Mouse (Mus musculus): Measurements from ENCODE around the gene CK137956. TPM values are rescaled to one million over a fixed set of nuclear protein-coding genes. Genes with fewer than 3 reads are reported as not detected.
A peak's percentile ranks its signal among the peaks of the same experiment; 100 is the strongest.

The CK137956 gene
- polyA plus RNA-seq, 1 experiment from 2014 or later: not detected

DNA sequence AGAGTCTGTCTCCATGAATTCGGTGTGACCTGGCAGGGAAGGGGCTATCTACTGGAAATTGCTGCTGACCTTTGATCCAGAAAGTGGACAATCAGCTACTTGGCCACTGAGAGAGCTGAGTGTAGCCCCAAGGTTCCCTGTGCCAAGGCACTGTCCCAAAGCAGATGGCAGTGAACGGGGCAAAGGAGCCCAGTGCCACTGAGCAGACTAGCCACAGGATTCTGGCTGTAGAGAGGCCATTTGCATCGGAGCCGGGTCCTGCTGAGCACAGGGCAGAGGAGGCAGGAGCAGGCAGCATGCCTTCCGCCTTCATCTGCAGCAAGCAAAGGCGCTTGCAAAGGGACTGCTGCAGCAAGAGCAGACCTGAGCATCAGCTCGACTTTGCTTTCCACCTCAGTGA lies 1.6 kb downstream of the CK137956 start:
- H3K4me3 ChIP-seq (ENCODE audit: low read depth, low read length): no peak overlapping the region
- ATAC-seq (replicated peaks; ENCODE audit: low FRiP score, low TSS enrichment, low read depth) (no peak), DNase-seq (ENCODE audit: low spot score) (no peak)
- 9% methylated on average over 7 of the region's 7 CpGs for WGBS
- H3K4me2 ChIP-seq (ENCODE audit: low read length): no peak overlapping the region
- H3K36me3 ChIP-seq (ENCODE audit: control insufficient read depth, insufficient read depth, low read length): no peaks in the 10 kb centered on the region
- no peak overlapping the region for H3K27ac ChIP-seq (ENCODE audit: low read depth)
- peaks cover 58% of the 10 kb centered on the region for H3K27me3 ChIP-seq (replicated peaks; ENCODE audit: control insufficient read depth, insufficient read depth, low read length)
- H3K9me3 ChIP-seq (ENCODE audit: control insufficient read depth, low read length): no peaks in the 10 kb centered on the region
- no peaks in the 10 kb centered on the region for H3K4me1 ChIP-seq (replicated peaks; ENCODE audit: control insufficient read depth, insufficient read depth, low read length)
- H3K9ac ChIP-seq (ENCODE audit: low read length): no peak overlapping the region

DNA sequence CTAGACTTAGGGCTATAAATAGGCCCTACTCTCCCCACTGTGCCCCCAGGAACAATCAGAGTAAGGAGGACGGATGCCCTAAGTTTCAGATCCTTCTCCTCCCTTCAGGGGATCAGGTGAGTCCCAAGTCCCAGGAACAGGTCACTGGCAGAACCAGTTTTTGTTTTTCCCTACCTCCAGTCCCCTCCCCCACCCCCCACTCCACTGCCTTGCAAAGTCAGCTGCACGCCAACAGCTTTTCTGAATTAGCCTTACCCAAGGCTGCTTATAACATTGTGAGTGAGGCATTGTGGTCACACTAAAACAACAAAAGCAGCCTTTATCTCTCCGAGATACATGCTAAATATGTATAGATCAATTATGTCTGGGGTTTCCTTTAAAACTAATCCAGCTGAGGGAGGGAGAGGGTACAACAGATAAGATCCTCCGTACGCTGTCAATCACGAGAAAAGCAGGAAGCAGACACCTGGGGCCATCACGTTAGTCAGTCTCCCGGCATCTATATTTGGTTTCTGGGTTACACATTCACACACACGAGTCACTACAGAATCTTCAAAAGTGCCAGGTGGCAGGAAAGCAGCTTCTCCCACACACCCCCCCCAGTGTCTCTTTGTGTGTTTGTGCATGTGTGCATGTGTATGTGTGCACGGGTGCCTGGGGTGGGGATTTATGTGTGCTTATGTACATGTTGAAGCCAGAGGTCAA lies 17.6 kb downstream of the CK137956 start:
- 44% methylated on average over 10 of the region's 10 CpGs for WGBS
- Histone ChIP-seq H3K4me1 (replicated peaks; ENCODE audit: control insufficient read depth, insufficient read depth, low read length) (no peaks in the 10 kb centered on the region), H3K36me3 (ENCODE audit: control insufficient read depth, insufficient read depth, low read length) (no peaks in the 10 kb centered on the region), H3K27me3 (replicated peaks; ENCODE audit: control insufficient read depth, insufficient read depth, low read length) (no peaks in the 10 kb centered on the region), H3K4me3 (ENCODE audit: low read depth, low read length) (no peak overlapping the region), H3K27ac (ENCODE audit: low read depth) (no peak overlapping the region), H3K9me3 (ENCODE audit: control insufficient read depth, low read length) (no peaks in the 10 kb centered on the region), H3K9ac (ENCODE audit: low read length) (no peak overlapping the region), H3K4me2 (ENCODE audit: low read length) (no peak overlapping the region)
- no peak for ATAC-seq (replicated peaks; ENCODE audit: low FRiP score, low TSS enrichment, low read depth)
- no peak for DNase-seq (ENCODE audit: low spot score)

DNA sequence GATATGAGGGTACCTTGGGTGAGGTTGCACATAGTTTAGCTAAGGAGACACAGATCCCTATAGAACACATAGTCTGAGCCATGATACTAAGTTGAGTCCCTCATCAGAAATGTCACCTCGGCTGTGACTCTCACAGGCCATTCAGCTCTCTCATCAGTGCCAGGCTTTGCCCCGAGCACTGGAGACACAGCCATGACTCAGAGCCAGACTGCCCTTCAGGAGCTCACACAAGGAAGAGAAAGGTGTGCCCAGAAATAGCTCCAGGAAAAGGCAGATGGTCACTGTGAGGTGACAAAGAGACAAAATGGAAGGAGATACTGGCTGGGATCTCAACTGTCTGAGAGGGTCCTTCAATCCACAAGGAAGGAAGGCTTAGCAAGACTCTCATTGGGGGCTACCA lies 23.1 kb downstream of the CK137956 start:
- DNase-seq (ENCODE audit: low spot score) (no peak), ATAC-seq (replicated peaks; ENCODE audit: low FRiP score, low TSS enrichment, low read depth) (no peak)
- no peaks in the 10 kb centered on the region for H3K36me3 ChIP-seq (ENCODE audit: control insufficient read depth, insufficient read depth, low read length)
- no peaks in the 10 kb centered on the region for H3K9me3 ChIP-seq (ENCODE audit: control insufficient read depth, low read length)
- H3K27me3 ChIP-seq (replicated peaks; ENCODE audit: control insufficient read depth, insufficient read depth, low read length): no peaks in the 10 kb centered on the region
- no peaks in the 10 kb centered on the region for H3K4me1 ChIP-seq (replicated peaks; ENCODE audit: control insufficient read depth, insufficient read depth, low read length)
- no peak overlapping the region for H3K9ac ChIP-seq (ENCODE audit: low read length)
- H3K4me3 ChIP-seq (ENCODE audit: low read depth, low read length): no peak overlapping the region
- WGBS: 81% methylated on average over 2 of the region's 2 CpGs
- no peak overlapping the region for H3K27ac ChIP-seq (ENCODE audit: low read depth)
- H3K4me2 ChIP-seq (ENCODE audit: low read length): no peak overlapping the region

DNA sequence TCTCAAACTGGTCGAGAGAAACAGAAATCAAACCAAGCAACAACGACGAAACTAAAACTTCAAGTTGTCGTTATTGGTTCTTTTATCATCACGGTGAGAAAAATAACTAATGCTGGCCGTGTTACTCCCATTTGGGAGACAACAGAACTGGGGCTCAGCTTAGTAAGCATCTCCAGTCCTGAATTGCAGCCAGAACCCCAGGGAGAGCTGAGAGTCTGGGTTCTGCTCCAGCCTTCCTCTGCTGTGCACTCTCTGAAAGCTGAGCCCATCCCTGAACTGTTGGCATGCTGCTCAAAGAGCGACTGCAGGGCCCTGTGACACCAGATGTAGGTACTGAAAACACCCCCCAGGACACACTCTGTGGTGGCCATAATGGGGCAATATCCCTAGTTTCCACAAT lies 33.3 kb downstream of the CK137956 start:
- 82% methylated on average over 7 of the region's 7 CpGs for WGBS
- DNase-seq (ENCODE audit: low spot score): no peak
- H3K27me3 ChIP-seq (replicated peaks; ENCODE audit: control insufficient read depth, insufficient read depth, low read length): no peaks in the 10 kb centered on the region

DNA sequence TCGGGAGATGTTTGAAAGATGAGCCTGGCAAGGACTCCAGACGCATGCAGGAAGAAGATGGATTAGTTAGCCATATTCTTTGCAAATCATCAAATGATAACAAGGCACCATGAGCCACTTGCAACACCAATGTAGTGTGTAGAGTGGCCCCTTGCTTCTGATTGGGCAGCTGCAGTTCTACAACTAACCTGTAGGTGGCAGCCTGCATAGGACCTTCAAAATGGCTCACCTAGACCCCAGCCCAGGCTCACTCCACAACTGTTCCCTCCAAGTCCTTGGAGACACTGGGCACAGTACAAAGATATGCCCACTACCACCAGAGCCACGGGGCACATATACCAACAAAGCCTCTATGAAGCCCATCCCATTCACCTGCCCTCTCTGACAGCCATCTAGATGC lies 35.4 kb downstream of the CK137956 start:
- WGBS: 49% methylated on average over 3 of the region's 3 CpGs
- peak; percentile 52 for DNase-seq (ENCODE audit: low spot score)

More for the DNA sequence above, 33.3 kb downstream of the CK137956 start:
- H3K9ac ChIP-seq (ENCODE audit: low read length): no peak overlapping the region
- no peaks in the 10 kb centered on the region for H3K4me1 ChIP-seq (replicated peaks; ENCODE audit: control insufficient read depth, insufficient read depth, low read length)
- no peaks in the 10 kb centered on the region for H3K36me3 ChIP-seq (ENCODE audit: control insufficient read depth, insufficient read depth, low read length)
- no peak overlapping the region for H3K27ac ChIP-seq (ENCODE audit: low read depth)
- no peak overlapping the region for H3K4me3 ChIP-seq (ENCODE audit: low read depth, low read length)
- no peak overlapping the region for H3K4me2 ChIP-seq (ENCODE audit: low read length)
- no peaks in the 10 kb centered on the region for H3K9me3 ChIP-seq (ENCODE audit: control insufficient read depth, low read length)
- ATAC-seq (replicated peaks; ENCODE audit: low FRiP score, low TSS enrichment, low read depth): no peak

DNA sequence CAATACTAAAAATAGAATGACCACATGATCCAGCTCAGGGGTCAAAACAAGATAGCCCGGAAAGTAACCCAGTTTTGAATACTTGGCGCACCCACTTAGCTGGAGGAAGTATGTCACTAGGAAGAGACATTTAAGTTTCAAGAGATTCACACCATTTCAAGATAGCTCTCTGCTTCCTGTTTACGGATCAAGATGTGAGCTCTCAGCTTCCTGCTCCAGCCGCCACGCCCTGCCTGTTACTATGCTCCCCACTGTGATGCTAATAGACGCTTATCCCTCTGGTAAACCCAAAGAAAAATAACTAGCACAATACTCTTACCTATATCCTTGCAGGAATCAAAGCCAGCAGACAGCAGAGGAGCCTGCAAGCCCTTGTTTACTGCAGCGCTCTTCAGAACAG lies 57.2 kb downstream of the CK137956 start:
- no peak for ATAC-seq (replicated peaks; ENCODE audit: low FRiP score, low TSS enrichment, low read depth)
- H3K9me3 ChIP-seq (ENCODE audit: control insufficient read depth, low read length): no peaks in the 10 kb centered on the region
- H3K27ac ChIP-seq (ENCODE audit: low read depth): no peak overlapping the region
- H3K9ac ChIP-seq (ENCODE audit: low read length): no peak overlapping the region
- no peak overlapping the region for H3K4me3 ChIP-seq (ENCODE audit: low read depth, low read length)
- WGBS: 91% methylated on average over 7 of the region's 7 CpGs
- DNase-seq (ENCODE audit: low spot score): no peak
- no peak overlapping the region for H3K4me2 ChIP-seq (ENCODE audit: low read length)
- no peaks in the 10 kb centered on the region for H3K4me1 ChIP-seq (replicated peaks; ENCODE audit: control insufficient read depth, insufficient read depth, low read length)
- H3K27me3 ChIP-seq (replicated peaks; ENCODE audit: control insufficient read depth, insufficient read depth, low read length): no peaks in the 10 kb centered on the region
- H3K36me3 ChIP-seq (ENCODE audit: control insufficient read depth, insufficient read depth, low read length): no peaks in the 10 kb centered on the region

More for the DNA sequence above, 35.4 kb downstream of the CK137956 start:
- no peak for ATAC-seq (replicated peaks; ENCODE audit: low FRiP score, low TSS enrichment, low read depth)
- Histone ChIP-seq H3K27me3 (replicated peaks; ENCODE audit: control insufficient read depth, insufficient read depth, low read length) (no peaks in the 10 kb centered on the region), H3K36me3 (ENCODE audit: control insufficient read depth, insufficient read depth, low read length) (no peaks in the 10 kb centered on the region), H3K4me3 (ENCODE audit: low read depth, low read length) (no peak overlapping the region), H3K4me1 (replicated peaks; ENCODE audit: control insufficient read depth, insufficient read depth, low read length) (no peaks in the 10 kb centered on the region), H3K9ac (ENCODE audit: low read length) (no peak overlapping the region), H3K4me2 (ENCODE audit: low read length) (no peak overlapping the region), H3K9me3 (ENCODE audit: control insufficient read depth, low read length) (no peaks in the 10 kb centered on the region), H3K27ac (ENCODE audit: low read depth) (no peak overlapping the region)

DNA sequence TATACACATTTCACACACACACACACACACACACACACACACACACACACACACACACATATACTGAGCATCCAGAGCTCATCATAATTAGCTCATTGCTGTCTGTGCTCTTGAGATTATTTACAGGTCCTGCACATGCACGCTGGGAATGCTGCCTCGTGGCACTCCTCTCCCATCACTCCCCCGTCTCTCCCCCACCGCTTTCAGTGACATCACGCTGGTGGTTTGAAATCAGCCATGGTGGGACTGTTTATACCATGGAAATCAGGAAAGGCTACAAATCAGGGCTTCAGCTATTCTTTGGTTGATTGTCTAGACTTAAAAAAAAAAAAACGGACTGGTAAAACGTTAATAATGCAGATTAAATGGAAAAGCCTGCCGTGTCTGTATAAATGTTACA lies 63.6 kb downstream of the CK137956 start:
- Histone ChIP-seq H3K27ac (ENCODE audit: low read depth) (no peak overlapping the region), H3K9ac (ENCODE audit: low read length) (no peak overlapping the region), H3K4me3 (ENCODE audit: low read depth, low read length) (no peak overlapping the region), H3K36me3 (ENCODE audit: control insufficient read depth, insufficient read depth, low read length) (no peaks in the 10 kb centered on the region), H3K4me2 (ENCODE audit: low read length) (no peak overlapping the region), H3K4me1 (replicated peaks; ENCODE audit: control insufficient read depth, insufficient read depth, low read length) (no peaks in the 10 kb centered on the region), H3K9me3 (ENCODE audit: control insufficient read depth, low read length) (no peaks in the 10 kb centered on the region), H3K27me3 (replicated peaks; ENCODE audit: control insufficient read depth, insufficient read depth, low read length) (no peaks in the 10 kb centered on the region)
- DNase-seq (ENCODE audit: low spot score) (no peak), ATAC-seq (replicated peaks; ENCODE audit: low FRiP score, low TSS enrichment, low read depth) (no peak)
- WGBS: 62% methylated on average over 8 of the region's 8 CpGs

DNA sequence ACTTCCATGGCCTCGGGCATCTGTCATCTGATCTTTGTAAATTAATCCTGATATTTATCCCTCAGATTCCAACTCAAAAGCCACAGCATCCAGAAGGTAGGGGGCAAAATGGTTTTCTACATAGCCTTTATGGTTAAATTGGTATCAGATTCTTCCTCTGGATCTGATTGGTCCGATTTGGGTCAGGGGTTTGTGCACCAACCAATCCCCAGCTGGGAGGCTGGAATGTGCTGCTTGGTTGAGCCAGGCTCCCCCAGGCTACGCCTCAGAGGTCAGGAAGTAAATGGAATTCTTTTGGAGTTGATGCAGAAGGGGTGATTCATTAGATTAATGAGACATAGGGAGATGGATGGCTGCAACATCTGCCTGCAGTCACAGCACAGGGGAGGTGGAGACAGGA lies 66.8 kb downstream of the CK137956 start:
- H3K27me3 ChIP-seq (replicated peaks; ENCODE audit: control insufficient read depth, insufficient read depth, low read length): no peaks in the 10 kb centered on the region
- no peaks in the 10 kb centered on the region for H3K4me1 ChIP-seq (replicated peaks; ENCODE audit: control insufficient read depth, insufficient read depth, low read length)
- ATAC-seq (replicated peaks; ENCODE audit: low FRiP score, low TSS enrichment, low read depth): no peak
- H3K9ac ChIP-seq (ENCODE audit: low read length): no peak overlapping the region
- DNase-seq (ENCODE audit: low spot score): no peak
- H3K9me3 ChIP-seq (ENCODE audit: control insufficient read depth, low read length): no peaks in the 10 kb centered on the region
- no peaks in the 10 kb centered on the region for H3K36me3 ChIP-seq (ENCODE audit: control insufficient read depth, insufficient read depth, low read length)
- 68% methylated on average over 3 of the region's 3 CpGs for WGBS
- H3K27ac ChIP-seq (ENCODE audit: low read depth): no peak overlapping the region
- H3K4me2 ChIP-seq (ENCODE audit: low read length): no peak overlapping the region
- no peak overlapping the region for H3K4me3 ChIP-seq (ENCODE audit: low read depth, low read length)

DNA sequence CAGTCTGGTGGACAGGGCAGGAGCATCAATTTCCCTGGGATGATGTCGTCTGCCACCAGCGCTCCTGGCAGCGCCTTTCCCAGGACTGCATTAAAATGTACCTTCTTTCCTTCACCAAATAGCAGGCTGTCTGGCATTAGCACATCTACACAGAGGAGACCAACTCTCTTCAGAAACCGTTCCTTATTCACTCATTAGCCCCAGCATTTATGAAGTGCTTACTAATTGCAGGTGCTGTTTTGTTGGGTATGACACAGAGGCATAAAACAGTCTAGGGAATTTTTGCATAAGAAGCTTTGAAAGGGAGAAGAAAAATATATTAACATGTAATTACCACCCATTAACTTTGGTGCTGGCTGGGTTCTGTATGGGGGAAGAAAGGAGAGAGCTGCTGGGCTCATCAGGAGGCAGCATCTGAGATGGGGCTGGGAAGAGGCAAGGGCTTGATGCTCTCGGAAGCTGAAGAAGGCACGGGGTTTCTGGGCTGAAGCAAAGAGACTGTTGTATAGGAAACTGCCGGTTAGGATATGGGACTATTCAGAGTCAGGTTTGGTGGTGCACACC lies 69.8 kb downstream of the CK137956 start:
- no peaks in the 10 kb centered on the region for H3K27me3 ChIP-seq (replicated peaks; ENCODE audit: control insufficient read depth, insufficient read depth, low read length)
- DNase-seq (ENCODE audit: low spot score) (no peak), ATAC-seq (replicated peaks; ENCODE audit: low FRiP score, low TSS enrichment, low read depth) (no peak)
- H3K27ac ChIP-seq (ENCODE audit: low read depth): no peak overlapping the region
- H3K9ac ChIP-seq (ENCODE audit: low read length): no peak overlapping the region
- H3K4me2 ChIP-seq (ENCODE audit: low read length): no peak overlapping the region
- H3K9me3 ChIP-seq (ENCODE audit: control insufficient read depth, low read length): no peaks in the 10 kb centered on the region
- no peaks in the 10 kb centered on the region for H3K4me1 ChIP-seq (replicated peaks; ENCODE audit: control insufficient read depth, insufficient read depth, low read length)
- no peaks in the 10 kb centered on the region for H3K36me3 ChIP-seq (ENCODE audit: control insufficient read depth, insufficient read depth, low read length)
- no peak overlapping the region for H3K4me3 ChIP-seq (ENCODE audit: low read depth, low read length)
- WGBS: 80% methylated on average over 7 of the region's 7 CpGs
